Mouse (Mus musculus) ES-E14 (cell line): Measurements from ENCODE around the gene Gldc.

ENCODE experiments used
- CHD2 ChIP-seq: IDR thresholded peaks from 2 replicates; pipeline ENCODE4 v1.6.1; 2014; ENCODE audit warnings: mild to moderate bottlenecking, low read depth, low read length, inconsistent platforms
- HCFC1 ChIP-seq: IDR thresholded peaks from 2 replicates; pipeline ENCODE4 v1.6.1; 2012; ENCODE audit warnings: low read length, inconsistent platforms, borderline replicate concordance; ENCODE audit not compliant: insufficient read depth
- MAFK ChIP-seq: IDR thresholded peaks from 2 replicates; pipeline ENCODE4 v1.6.1; 2014; ENCODE audit warnings: mild to moderate bottlenecking, low read depth, low read length, inconsistent platforms; ENCODE audit not compliant: insufficient read depth
- ZC3H11A ChIP-seq: IDR thresholded peaks from 2 replicates; pipeline ENCODE4 v1.6.1; 2012; ENCODE audit warnings: low read depth, mild to moderate bottlenecking, inconsistent platforms, low read length, borderline replicate concordance
- ZNF384 ChIP-seq: IDR thresholded peaks from 2 replicates; pipeline ENCODE4 v1.6.1; 2012; ENCODE audit warnings: low read depth, low read length, inconsistent platforms

DNA sequence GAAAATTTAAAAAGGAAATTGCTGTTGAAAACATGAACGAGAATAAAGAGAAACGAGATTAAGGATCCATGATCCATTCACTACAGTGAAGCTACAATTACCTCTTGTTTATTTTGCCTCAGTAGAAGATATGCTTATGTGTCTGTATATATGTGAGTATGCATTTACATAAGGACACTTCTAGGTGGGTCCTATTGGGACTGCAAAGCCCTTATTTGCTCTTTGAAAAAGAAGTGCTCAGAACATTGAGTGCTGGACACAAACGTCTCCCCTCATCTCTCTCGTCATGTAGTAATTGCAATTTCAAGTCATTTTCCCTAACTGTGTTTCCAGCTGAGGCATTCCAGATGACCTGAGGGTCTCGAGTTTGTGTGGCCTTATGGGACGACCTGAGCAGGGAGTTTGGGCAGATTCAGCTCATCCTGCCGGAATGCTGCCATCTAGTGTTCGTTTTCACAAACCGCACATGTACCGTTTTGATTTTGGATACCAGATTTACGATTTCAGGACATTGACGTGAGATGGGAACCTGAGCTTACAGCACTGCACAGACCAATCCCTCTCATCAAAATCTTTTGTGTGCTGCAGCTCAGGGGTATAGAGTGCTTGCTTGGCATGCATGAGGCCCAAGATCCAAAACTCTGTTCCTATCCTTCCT, 30.1 kb upstream of the Gldc start:
- TF ChIP-seq ZC3H11A = peak; percentile 88
- no peak for TF ChIP-seq ZNF384
- no peak for TF ChIP-seq CHD2
- no peak for TF ChIP-seq HCFC1
- no peak for TF ChIP-seq MAFK
